Mouse (Mus musculus) testis, adult 2 months (tissue): ENCODE data around the gene Cd63. TPM values are rescaled to one million over a fixed set of nuclear protein-coding genes. Genes with fewer than 3 reads are reported as not detected.
A peak's percentile ranks its signal among the peaks of the same experiment; 100 is the strongest.

ENCODE experiments used
- H3K27ac ChIP-seq: fragments of 200-500 bp; 2 replicates; pipeline ENCODE4 v1.5.1; 2012; ENCODE audit warnings: low read depth, low read length; ENCODE audit not compliant: control insufficient read depth, insufficient read depth
- H3K27me3 ChIP-seq: fragments of 200-500 bp; 2 replicates; pipeline ENCODE4 v1.6.1; 2012; ENCODE audit warnings: mild to moderate bottlenecking, low read length, moderate library complexity; ENCODE audit not compliant: control insufficient read depth, insufficient read depth
- H3K36me3 ChIP-seq: fragments of 200-500 bp; 2 replicates; pipeline ENCODE4 v1.6.1; 2012; ENCODE audit warnings: mild to moderate bottlenecking, low read length; ENCODE audit not compliant: control insufficient read depth, insufficient read depth
- H3K4me1 ChIP-seq: fragments of 200-500 bp; 2 replicates; pipeline ENCODE4 v1.6.1; 2012; ENCODE audit warnings: low read length; ENCODE audit not compliant: control insufficient read depth, insufficient read depth
- H3K4me3 ChIP-seq: fragments of 200-500 bp; 2 replicates; pipeline ENCODE4 v1.5.1; 2012; ENCODE audit warnings: low read depth, mild to moderate bottlenecking, low read length, moderate library complexity, mixed read lengths; ENCODE audit not compliant: control insufficient read depth
- CTCF ChIP-seq: fragments of 200-500 bp; IDR thresholded peaks from 2 replicates; pipeline ENCODE4 v1.5.1; 2012; ENCODE audit warnings: low read depth, mild to moderate bottlenecking, inconsistent platforms, low read length, moderate library complexity; ENCODE audit not compliant: control insufficient read depth, insufficient read depth, insufficient replicate concordance
- POLR2A ChIP-seq: fragments of 200-500 bp; IDR thresholded peaks from 2 replicates; pipeline ENCODE4 v1.6.1; 2012; ENCODE audit warnings: low read depth, mild to moderate bottlenecking, inconsistent platforms, low read length, moderate library complexity; ENCODE audit not compliant: control insufficient read depth
- polyA plus RNA-seq: library from polyadenylated mRNA; depleted of rRNA; stranded (reverse); fragments of >200 nt; gene quantifications from 2 replicates; pipeline ENCODE4 v1.2.3, GENCODE M21; 2012

Cd63 gene
- polyA plus RNA-seq, 1 experiment, result 30.9 TPM

DNA sequence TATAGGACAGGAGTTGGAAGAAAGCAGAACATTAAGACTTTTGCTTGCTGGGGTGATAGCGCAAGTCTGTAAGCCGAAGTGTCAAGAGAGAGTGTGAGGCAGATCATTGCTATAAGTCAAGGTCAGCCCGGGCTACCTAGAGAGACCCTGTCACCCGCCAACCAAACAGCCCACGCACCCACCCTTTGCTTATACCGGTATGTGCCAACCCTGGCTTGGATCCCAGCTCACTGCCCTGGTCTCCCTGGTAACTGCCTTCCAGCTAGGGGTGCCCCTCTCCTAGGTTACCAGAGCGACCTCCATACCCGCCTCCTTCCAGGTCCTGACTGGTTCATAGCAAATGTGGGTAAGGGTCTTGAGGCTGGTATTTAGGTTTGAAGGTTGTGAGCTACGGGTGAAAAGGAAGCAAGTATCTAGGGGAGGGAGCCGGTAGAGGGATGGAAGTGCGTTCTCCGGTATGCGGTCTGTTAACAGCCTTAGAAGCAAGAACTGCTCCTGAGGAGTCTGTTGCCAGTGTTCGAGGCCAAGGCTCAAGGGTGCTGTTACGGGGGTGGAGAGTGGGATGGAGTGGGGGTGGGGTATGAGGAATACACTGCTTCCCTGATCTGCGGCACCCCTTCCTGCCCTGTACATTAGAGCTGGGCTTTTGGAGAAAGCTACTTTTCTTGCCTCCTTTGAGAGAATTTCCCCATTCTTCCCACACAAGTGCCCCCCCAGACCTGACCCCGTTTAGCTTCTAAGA lies 4.7 kb upstream of the Cd63 start:
- Histone ChIP-seq H3K27ac (peak overlapping the region; percentile 85), H3K4me1 (peaks cover 29% of the 10 kb centered on the region), H3K27me3 (no peaks in the 10 kb centered on the region), H3K4me3 (peak overlapping the region; percentile 90), H3K36me3 (no peaks in the 10 kb centered on the region)
- TF ChIP-seq CTCF (no peak), POLR2A (peak; percentile 51; the same call in 1 of the 2 replicates)

DNA sequence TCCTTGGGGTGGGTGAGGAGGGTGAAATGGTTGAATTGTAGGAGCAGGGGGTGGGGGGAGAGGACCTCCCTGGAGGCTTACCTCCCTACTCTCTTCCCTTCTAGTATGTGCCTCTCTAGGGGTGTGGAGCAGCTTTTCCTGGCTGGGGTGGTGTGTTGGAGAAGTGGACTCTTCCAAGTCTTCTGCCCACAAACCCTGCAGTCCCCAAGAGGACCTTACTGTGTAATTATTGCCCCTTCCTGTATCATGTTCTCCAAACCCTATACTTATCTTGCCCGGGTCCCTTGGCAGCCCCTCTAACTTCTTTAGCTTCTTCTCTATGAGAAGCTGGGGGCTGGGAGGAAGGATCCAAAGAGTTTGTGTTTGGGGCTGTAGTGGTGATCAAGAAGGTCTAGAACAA lies 4.0 kb upstream of the Cd63 start:
- TF ChIP-seq POLR2A, result no peak
- no peaks in the 10 kb centered on the region for H3K36me3 ChIP-seq
- H3K4me1 ChIP-seq, result peaks cover 28% of the 10 kb centered on the region
- no peaks in the 10 kb centered on the region for H3K27me3 ChIP-seq
- peak overlapping the region; percentile 90 for H3K4me3 ChIP-seq
- H3K27ac ChIP-seq, result no peak overlapping the region; the same call in none of the 2 replicates

DNA sequence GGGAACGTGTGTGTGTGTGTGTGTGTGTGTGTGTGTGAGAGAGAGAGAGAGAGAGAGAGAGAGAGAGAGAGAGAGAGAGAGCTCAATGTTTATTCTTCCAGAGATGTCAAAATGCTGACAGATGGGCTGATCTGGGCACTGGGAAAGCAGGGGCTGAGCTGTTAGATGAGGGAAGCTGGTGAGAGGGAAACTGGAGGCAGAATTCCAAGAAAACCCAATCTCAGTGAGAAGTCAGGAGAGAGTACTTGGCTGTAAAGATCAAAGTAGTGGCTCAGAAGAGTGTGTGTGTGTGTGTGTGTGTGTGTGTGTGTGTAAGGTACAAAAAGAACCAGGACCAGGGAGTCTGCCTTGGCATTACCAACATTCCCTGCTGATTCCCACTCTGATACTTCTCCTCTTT lies 3.3 kb upstream of the Cd63 start:
- peaks cover 23% of the 10 kb centered on the region for H3K4me1 ChIP-seq
- no peaks in the 10 kb centered on the region for H3K27me3 ChIP-seq
- peak overlapping the region; percentile 18 for H3K4me3 ChIP-seq
- no peak overlapping the region for H3K27ac ChIP-seq
- TF ChIP-seq CTCF (no peak), POLR2A (no peak)
- no peaks in the 10 kb centered on the region for H3K36me3 ChIP-seq

DNA sequence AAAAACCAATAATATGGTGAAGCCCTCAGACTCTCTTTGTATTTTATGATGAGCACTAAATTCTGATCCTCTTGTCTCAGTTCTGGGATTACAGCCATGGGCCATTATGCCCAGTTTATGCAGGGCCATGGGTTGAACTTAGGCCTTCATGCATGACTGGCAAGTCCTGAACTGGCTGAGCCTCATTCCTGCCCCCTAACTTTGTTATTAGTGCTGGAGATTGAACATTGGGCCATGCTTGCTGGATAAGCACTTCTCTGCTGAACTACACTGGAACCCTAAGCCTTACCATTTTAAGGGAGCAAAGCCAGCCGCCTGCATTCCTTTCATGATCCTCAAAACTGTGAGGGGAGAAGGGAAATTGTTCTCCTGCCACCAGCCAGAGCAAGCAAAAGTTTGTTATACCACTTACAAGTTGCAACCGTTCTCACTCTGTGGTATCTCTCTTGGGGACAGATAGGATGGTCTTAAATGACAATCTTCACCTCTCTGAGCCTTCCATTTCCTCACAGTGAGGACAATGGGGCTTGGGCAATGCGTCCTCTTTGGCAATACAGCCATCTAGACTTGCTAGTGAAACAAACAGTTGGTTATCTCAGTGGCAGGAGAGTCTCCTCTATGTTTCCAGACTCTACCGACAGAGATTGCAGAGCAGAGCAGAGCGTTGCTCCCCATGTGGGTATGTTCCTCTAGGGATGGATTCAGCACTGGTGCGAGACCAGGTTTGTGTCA lies 864 bp upstream of the Cd63 start:
- H3K27me3 ChIP-seq, result no peaks in the 10 kb centered on the region
- no peaks in the 10 kb centered on the region for H3K36me3 ChIP-seq
- H3K4me3 ChIP-seq, result no peak overlapping the region
- H3K4me1 ChIP-seq, result peaks cover 18% of the 10 kb centered on the region
- H3K27ac ChIP-seq, result no peak overlapping the region
- no peak for TF ChIP-seq CTCF
- no peak for TF ChIP-seq POLR2A

DNA sequence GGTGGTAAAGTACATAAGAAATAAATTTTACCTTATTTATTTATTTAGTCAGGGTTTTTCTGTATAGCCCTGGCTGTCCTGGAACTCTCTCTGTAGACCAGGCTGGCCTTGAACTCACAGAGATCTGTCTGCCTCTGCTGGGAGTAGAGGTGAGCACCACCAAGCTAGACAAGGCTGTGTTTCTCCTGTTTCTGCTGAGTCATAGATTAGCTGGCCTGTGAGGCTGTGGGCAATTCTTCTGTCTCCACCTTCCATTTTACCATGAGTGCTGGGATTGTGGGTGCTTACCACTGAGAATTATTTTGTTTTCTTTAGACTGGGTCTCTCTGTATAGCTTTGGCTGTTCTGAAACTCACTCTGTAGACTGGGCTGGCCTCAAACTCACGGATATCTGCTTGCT lies 620 bp downstream of the Cd63 start:
- Histone ChIP-seq H3K27me3 (no peaks in the 10 kb centered on the region), H3K4me1 (peaks cover 6% of the 10 kb centered on the region), H3K27ac (no peak overlapping the region), H3K36me3 (no peaks in the 10 kb centered on the region), H3K4me3 (no peak overlapping the region)
- TF ChIP-seq POLR2A, result no peak

DNA sequence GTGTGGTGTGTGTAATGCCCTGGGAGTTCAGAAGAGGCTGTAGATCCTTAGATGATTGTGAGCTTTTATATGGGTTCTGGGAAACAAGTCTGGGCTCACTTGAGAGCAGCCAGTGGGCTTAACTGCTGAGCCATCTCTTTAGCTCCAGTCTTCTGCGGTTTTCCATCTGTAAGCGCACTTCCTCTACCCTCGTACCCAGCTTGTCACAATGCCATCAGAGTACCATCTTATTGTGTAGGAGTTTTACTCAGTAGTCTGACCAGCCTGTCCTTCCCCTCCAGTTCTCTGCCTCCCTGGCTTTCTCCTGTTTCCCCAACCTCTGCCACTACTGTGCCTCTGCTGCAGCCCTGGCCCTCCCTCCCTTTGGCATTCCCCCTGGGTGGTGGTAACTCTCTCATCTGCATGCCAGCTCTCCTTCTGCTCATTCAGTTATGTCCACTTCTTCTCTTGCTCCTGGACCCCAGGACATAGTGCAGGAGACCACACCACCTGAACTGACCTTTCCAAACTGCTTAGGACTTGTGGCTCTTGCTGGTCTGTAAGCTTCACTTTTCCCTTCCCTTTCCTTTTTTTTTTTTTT lies 1.7 kb downstream of the Cd63 start:
- Histone ChIP-seq H3K27ac (no peak overlapping the region), H3K4me1 (no peaks in the 10 kb centered on the region), H3K4me3 (no peak overlapping the region), H3K27me3 (no peaks in the 10 kb centered on the region), H3K36me3 (no peaks in the 10 kb centered on the region)
- TF ChIP-seq POLR2A (no peak), CTCF (no peak)

DNA sequence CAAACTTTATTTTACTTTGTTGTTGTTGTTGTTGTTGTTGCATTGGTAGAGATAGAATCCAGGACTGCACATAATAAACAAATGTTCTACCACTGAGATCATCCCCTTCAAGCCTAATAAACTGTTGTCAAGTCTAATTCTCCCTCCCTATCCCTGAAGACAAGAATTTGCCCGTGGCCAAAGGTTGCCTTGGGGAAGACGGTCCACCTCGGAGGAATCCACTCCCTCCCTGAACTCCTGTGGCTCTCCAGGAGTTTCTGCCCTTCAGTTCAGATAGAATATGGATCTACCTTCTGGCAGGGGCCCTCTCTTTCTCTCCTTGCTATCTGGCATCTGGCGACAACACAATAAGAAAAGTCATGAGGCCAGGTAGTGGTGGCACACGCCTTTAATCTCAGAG lies 4.0 kb downstream of the Cd63 start:
- Histone ChIP-seq H3K4me1 (peaks cover 4% of the 10 kb centered on the region; the same call in 1 of the 2 replicates), H3K36me3 (no peaks in the 10 kb centered on the region), H3K27me3 (no peaks in the 10 kb centered on the region), H3K4me3 (no peak overlapping the region), H3K27ac (no peak overlapping the region)
- no peak for TF ChIP-seq CTCF
- TF ChIP-seq POLR2A, result no peak
